Mouse (Mus musculus) lung, embryonic 14.5 days (tissue): ENCODE data around the gene Abca12. TPM values are rescaled to one million over a fixed set of nuclear protein-coding genes. Genes with fewer than 3 reads are reported as not detected.

ENCODE experiments used
- ATAC-seq: fragments of 200-750 bp; cut with Nextera tagmentation; 2 replicates; pipeline ENCODE4 v1.8.0; 2017; ENCODE audit warnings: mild to moderate bottlenecking, moderate TSS enrichment, moderate library complexity; ENCODE audit not compliant: insufficient read depth
- DNase-seq: peaks from one replicate; pipeline ENCODE4 v3.0.0-alpha.2; 2015
- H3K27ac ChIP-seq: fragments of 300-500 bp; sonication (generic); 2 replicates; pipeline ENCODE4 v1.5.1; 2014; ENCODE audit warnings: low read depth, mild to moderate bottlenecking, moderate library complexity
- H3K27me3 ChIP-seq: fragments of 300-500 bp; sonication (generic); 2 replicates; pipeline ENCODE4 v1.6.1; 2014; ENCODE audit warnings: low read length, control low read depth; ENCODE audit not compliant: insufficient read depth
- H3K36me3 ChIP-seq: fragments of 300-500 bp; sonication (generic); 2 replicates; pipeline ENCODE4 v1.6.1; 2014; ENCODE audit warnings: control low read depth; ENCODE audit not compliant: insufficient read depth
- H3K4me1 ChIP-seq: fragments of 300-500 bp; sonication (generic); 2 replicates; pipeline ENCODE4 v1.6.1; 2014; ENCODE audit warnings: antibody characterized with exemption, control low read depth; ENCODE audit not compliant: insufficient read depth
- H3K4me2 ChIP-seq: fragments of 300-500 bp; sonication (generic); 2 replicates; pipeline ENCODE4 v1.6.1; 2014; ENCODE audit warnings: mild to moderate bottlenecking
- H3K4me3 ChIP-seq: fragments of 300-500 bp; sonication (generic); 2 replicates; pipeline ENCODE4 v1.5.1; 2014; ENCODE audit warnings: low read depth, low read length
- H3K9ac ChIP-seq: fragments of 300-500 bp; sonication (generic); 2 replicates; pipeline ENCODE4 v1.6.1; 2014
- H3K9me3 ChIP-seq: fragments of 300-500 bp; sonication (generic); 2 replicates; pipeline ENCODE4 v1.6.1; 2016; ENCODE audit warnings: low read depth, low read length, control low read depth
- CTCF ChIP-seq: IDR thresholded peaks from 2 replicates; pipeline ENCODE4 v1.5.1; 2016; ENCODE audit warnings: antibody characterized with exemption, low read depth
- WGBS: fragments of 180-500 bp; shearing (Covaris S2); extraction: QIAGEN DNeasy Blood & Tissue Kit; methylation state at CpG from one replicate; pipeline ENCODE4 v1.1.7; 2014; 5-methylcytosine and 5-hydroxymethylcytosine counted together
- polyA plus RNA-seq: library from polyadenylated mRNA; unstranded; fragments of >200 nt; fragmentation: Nextera tagmentation; extraction: Ambion mirVana; gene quantifications from 2 replicates; pipeline ENCODE4 v1.2.1, GENCODE M21; 2014

Abca12 gene
- polyA plus RNA-seq, 1 experiment from 2014 or later: 0.05 TPM

DNA sequence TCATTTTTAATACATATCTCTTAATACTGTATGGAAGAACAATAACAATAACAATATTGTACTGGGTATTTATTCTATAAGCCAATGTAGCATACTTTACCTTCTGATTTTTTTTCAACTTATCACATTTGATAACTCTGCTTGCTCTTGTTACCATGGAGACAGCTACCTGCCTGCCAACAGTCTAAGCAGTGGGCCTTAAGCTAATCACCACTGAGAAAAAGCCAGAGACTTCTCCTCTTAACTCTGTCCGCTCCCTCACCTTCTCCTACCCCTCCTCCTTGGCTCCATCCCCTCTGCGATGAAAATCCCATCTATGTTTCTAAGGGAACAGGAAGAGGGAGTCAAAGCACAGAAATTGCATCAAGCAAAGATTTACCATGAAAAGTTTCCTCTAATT lies 118.1 kb downstream of the Abca12 start:
- no peak overlapping the region for H3K9ac ChIP-seq
- H3K4me3 ChIP-seq: no peak overlapping the region
- no peak overlapping the region for H3K4me2 ChIP-seq
- DNase-seq: no peak
- ATAC-seq: no peak
- H3K27me3 ChIP-seq: no peaks in the 10 kb centered on the region
- no peaks in the 10 kb centered on the region for H3K4me1 ChIP-seq
- no peaks in the 10 kb centered on the region for H3K36me3 ChIP-seq
- no peaks in the 10 kb centered on the region for H3K9me3 ChIP-seq
- no peak for TF ChIP-seq CTCF
- 58% methylated on average over 2 of the region's 2 CpGs for WGBS
- no peak overlapping the region for H3K27ac ChIP-seq

DNA sequence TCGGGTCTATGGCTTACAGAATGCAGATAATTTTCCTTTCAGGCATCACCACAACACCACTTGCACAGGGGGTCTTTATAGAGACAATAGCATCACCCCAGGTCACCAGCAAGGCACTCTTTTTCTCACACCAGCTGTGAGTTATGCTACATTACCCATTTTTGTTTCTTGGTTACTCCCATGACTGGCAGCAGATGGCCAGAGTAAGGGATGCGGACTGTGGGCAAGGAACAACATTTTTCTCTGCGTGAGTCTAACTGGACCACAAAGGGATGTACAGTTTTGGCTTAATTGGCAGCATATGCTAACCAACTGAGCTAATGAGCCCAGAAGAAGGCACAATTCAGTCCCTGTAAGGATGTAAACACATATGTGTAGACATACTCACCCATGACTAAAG lies 122.8 kb downstream of the Abca12 start:
- Histone ChIP-seq H3K9me3 (no peaks in the 10 kb centered on the region), H3K27ac (no peak overlapping the region), H3K36me3 (no peaks in the 10 kb centered on the region), H3K4me1 (no peaks in the 10 kb centered on the region), H3K27me3 (no peaks in the 10 kb centered on the region), H3K9ac (no peak overlapping the region), H3K4me3 (no peak overlapping the region), H3K4me2 (no peak overlapping the region)
- no peak for TF ChIP-seq CTCF
- no peak for ATAC-seq
- WGBS: 82% methylated on average over 3 of the region's 3 CpGs
- no peak for DNase-seq

DNA sequence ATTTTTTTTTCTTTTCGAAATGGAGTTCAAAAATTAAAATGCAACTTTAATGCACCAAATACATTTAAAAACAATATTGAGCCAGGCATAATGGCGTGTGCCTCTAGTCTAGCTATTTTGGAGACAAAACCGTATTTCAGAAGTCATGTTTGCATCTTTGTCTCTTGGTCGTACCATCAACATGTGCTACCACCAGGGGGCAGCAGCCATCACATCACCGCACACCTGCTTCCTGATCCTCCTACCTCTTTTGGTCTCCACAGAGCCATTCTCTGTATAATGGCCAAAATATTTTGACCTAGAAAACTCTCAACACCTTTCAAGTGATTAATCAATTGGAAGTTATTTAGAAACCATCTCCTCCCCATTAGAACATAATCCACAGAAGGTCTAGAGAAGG lies 125.2 kb downstream of the Abca12 start:
- ATAC-seq (no peak), DNase-seq (peak; percentile 76)
- Histone ChIP-seq H3K27ac (no peak overlapping the region), H3K9ac (no peak overlapping the region), H3K4me2 (no peak overlapping the region), H3K27me3 (no peaks in the 10 kb centered on the region), H3K9me3 (no peaks in the 10 kb centered on the region), H3K4me1 (no peaks in the 10 kb centered on the region), H3K36me3 (no peaks in the 10 kb centered on the region), H3K4me3 (no peak overlapping the region)
- WGBS: 22% methylated on average over 5 of the region's 5 CpGs
- peak; percentile 84 for TF ChIP-seq CTCF

DNA sequence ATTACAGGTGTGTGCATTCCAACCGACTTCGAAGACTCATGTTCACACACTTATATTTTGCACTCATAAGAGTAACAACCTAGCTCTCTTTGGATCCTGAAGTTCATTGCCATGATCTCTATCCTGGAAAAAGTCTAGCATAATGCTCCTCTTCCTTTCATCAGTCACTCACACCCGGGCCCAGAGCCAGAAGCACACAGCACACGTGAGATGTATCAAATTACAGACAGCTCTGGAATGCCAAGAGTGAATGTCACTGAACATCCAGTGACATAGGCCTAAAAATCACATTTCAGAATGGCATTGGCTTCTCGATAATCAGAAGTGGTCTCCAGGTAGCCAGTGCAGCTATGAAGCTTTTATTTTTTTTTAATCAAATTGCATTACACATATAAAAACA lies 137.8 kb downstream of the Abca12 start:
- H3K4me3 ChIP-seq: no peak overlapping the region
- no peak overlapping the region for H3K9ac ChIP-seq
- H3K4me2 ChIP-seq: no peak overlapping the region
- ATAC-seq: peak; percentile 66; the same call in 1 of the 2 replicates
- no peaks in the 10 kb centered on the region for H3K9me3 ChIP-seq
- H3K4me1 ChIP-seq: 0 out of 2 replicates have a peak, but pooled peaks cover 3% of the 10 kb centered on the region
- H3K27me3 ChIP-seq: no peaks in the 10 kb centered on the region
- H3K27ac ChIP-seq: no peak overlapping the region
- 18% methylated on average over 5 of the region's 5 CpGs for WGBS
- no peak for TF ChIP-seq CTCF
- peak; percentile 59 for DNase-seq
- no peaks in the 10 kb centered on the region for H3K36me3 ChIP-seq

DNA sequence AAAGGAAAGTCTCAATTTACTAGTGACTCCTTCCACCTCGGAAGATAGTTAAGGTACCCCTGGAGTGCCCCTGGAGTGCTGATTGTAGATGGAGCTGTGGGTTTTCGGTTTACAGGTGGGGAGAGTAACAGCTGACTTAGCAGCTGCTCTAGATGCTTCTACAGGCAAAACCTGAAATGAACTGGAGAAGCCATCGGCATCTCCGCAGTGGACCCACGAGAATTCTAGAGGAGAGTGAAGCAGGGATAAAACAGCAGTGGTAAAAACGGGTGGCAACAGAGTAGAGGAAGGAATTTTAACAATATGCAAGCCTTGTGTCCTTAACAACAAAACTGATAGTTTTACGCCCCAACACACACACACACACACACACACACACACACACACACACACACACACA lies 142.2 kb downstream of the Abca12 start:
- Histone ChIP-seq H3K4me1 (0 out of 2 replicates have a peak, but pooled peaks cover 3% of the 10 kb centered on the region), H3K27ac (no peak overlapping the region), H3K4me2 (no peak overlapping the region), H3K9me3 (no peaks in the 10 kb centered on the region), H3K9ac (no peak overlapping the region), H3K4me3 (no peak overlapping the region), H3K36me3 (no peaks in the 10 kb centered on the region), H3K27me3 (no peaks in the 10 kb centered on the region)
- no peak for DNase-seq
- no peak for ATAC-seq
- WGBS: 71% methylated on average over 7 of the region's 7 CpGs
- TF ChIP-seq CTCF: no peak

DNA sequence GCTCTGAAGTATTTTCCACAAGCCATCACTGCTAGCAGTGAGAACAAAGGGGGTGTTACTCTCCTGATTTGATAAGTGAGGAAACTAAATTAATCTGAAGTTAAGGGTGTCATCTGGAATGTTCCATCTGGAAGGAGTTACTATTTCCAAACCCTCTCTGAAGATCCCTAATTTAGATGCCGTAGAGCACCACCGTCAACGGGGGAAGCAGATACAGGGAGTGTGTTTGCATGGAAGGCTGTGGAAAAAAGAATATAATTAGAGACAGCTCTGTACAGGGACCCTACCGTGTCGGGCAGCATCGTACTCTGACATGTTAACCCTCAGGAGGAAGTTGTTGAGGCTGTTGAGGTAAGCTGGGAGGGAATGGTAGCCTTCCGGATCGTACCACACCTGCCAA lies 142.6 kb downstream of the Abca12 start:
- 0 out of 2 replicates have a peak, but pooled peaks cover 3% of the 10 kb centered on the region for H3K4me1 ChIP-seq
- H3K4me3 ChIP-seq: no peak overlapping the region
- no peaks in the 10 kb centered on the region for H3K36me3 ChIP-seq
- WGBS: 64% methylated on average over 8 of the region's 8 CpGs
- TF ChIP-seq CTCF: no peak
- no peaks in the 10 kb centered on the region for H3K27me3 ChIP-seq
- H3K4me2 ChIP-seq: no peak overlapping the region
- H3K9me3 ChIP-seq: no peaks in the 10 kb centered on the region
- DNase-seq (peak; percentile 5), ATAC-seq (no peak)
- H3K9ac ChIP-seq: no peak overlapping the region
- no peak overlapping the region for H3K27ac ChIP-seq

DNA sequence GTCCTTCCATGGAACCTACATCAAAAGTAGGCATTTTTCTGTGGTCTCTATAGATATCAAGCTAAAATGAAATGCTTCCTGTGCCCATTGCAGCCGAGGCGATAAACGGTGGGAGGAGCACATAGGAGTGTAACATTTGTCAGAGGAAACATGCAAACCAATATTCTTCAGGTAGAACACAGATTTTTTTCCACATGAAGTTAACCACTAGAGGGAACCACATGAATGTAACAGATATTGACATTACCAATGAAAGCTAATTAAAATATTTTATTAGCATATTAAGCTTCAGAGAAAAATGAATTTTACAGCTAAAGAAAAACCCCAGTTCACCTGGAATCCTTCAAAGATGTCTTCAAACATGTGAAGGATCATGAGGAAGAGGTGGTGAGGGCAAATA lies 144.6 kb downstream of the Abca12 start:
- 87% methylated on average over 3 of the region's 3 CpGs for WGBS
- no peaks in the 10 kb centered on the region for H3K36me3 ChIP-seq
- TF ChIP-seq CTCF: 0 out of 2 replicates have a peak, but pooled peaks have one; percentile 10
- H3K4me1 ChIP-seq: no peaks in the 10 kb centered on the region
- no peak overlapping the region for H3K9ac ChIP-seq
- H3K4me3 ChIP-seq: no peak overlapping the region
- peak; percentile 24 for DNase-seq
- H3K4me2 ChIP-seq: no peak overlapping the region
- H3K9me3 ChIP-seq: no peaks in the 10 kb centered on the region
- no peak for ATAC-seq
- no peaks in the 10 kb centered on the region for H3K27me3 ChIP-seq
- H3K27ac ChIP-seq: no peak overlapping the region

DNA sequence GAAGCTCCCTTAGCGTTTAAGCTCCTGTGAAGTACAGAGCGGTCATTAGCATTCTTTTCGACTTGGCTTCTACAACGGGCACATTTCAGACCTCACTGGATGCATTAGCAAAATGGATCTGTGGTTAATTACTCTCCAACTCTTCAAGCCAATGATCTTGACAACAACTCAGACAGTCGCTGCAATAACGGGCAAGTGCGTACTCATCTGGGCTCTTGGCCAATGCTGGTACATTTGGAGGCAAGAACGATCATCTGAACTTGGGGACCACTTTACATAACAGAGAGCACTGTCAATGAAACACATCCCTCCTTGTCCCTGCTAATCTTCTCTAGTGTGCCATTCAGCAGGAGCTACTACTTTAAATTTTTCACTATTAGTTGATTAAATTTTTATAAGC lies 148.1 kb downstream of the Abca12 start:
- WGBS: 88% methylated on average over 8 of the region's 8 CpGs
- Histone ChIP-seq H3K9me3 (no peaks in the 10 kb centered on the region), H3K36me3 (no peaks in the 10 kb centered on the region), H3K4me1 (no peaks in the 10 kb centered on the region), H3K4me2 (no peak overlapping the region), H3K9ac (no peak overlapping the region), H3K27me3 (no peaks in the 10 kb centered on the region), H3K4me3 (no peak overlapping the region), H3K27ac (no peak overlapping the region)
- no peak for DNase-seq
- ATAC-seq: no peak
- no peak for TF ChIP-seq CTCF
